Mouse (Mus musculus) c-Kit-positive CD71-negative TER-119-negative erythroid progenitor cells, embryonic 14.5 days (primary cell): ENCODE data around the gene Ntn3.

Experiments used
- DNase-seq: peaks from one replicate; pipeline ENCODE4 v3.0.0-alpha.2; 2013; ENCODE audit warnings: low read depth

The Ntn3 gene

DNA sequence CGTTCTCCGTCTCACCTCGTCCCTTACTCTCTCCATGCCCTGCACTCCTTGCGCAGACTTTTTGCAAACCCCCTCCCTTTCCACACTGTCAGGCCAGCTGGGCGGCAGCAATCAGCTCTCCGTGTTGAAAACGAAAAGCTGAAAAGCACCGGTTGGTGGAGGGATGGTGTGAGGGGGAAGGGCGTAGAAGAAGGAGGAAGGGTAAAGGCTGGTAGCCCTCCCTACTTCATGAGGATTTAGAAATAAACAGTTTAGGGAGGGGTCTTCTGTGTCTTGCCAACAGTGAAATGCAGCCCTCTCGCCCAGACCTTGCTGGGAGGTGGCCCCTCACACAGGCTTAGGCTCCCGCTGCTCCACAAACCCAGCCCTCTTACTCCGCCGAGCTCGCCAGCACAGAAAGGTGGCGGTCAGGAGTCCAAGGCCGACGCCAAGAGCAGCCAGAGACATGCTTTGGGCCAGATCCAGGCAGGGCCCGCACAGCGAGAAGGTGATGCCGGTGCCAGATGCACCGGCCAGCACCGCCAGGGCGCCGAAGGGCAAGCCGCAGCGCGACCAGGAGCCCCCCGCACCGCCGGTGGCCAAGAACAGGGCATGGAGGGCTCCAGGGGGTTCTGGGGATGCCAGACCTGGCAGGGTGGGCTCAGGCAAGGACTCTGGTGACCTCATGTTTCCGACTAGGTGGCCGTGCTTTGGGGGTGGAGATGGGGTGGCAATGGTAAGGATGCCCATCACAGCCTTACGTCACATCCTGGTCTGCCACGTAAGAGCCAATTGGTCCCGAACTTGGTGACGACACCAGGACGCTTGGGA, 2.5 kb upstream of the Ntn3 start:
- no peak for DNase-seq

DNA sequence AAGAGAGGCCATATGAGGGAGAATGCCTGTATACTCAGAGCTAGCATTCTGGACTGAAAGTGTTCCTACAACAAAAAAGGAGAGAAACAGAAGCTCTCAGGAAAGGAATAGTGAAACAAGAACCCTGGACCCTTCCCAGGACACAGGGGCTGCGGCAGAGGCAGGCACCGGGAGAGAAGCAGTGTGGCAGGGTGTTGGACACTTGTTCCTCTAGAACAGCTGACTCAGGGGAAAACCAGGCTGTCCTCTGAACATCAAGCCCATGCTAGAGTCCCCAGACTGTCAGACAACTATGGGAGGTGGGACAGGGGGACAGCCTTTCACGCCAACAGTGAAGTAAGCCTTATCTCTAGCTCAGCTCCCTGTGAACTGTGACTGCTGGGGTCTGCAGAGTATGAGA, 1.3 kb upstream of the Ntn3 start:
- no peak for DNase-seq

DNA sequence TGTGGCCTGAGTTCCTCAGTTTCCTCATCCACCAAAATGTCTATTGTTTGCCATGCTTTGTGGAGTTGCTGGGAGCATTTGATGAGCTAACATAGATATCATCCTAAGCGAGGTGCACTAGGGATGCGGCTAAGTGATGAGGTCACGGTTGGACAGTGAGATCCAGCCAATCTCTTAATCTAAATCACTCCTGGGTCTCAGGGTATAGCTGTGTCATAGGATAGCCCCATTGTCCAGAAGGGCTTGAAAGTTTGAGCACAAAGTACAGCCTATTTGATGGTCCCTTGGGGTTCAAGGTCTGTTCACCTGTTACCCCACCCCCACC, 547 bp upstream of the Ntn3 start:
- no peak for DNase-seq

GRCm38 (mm10) chr17:24208641-24209042, 689 bp downstream of the Ntn3 start:
- no peak for DNase-seq

- no peak for DNase-seq
These were observed 1.3 kb downstream of the Ntn3 start for GRCm38 (mm10) chr17:24207768-24208640.

- DNase-seq = no peak
These were observed 2.6 kb downstream of the Ntn3 start for GRCm38 (mm10) chr17:24206451-24207351.

DNA sequence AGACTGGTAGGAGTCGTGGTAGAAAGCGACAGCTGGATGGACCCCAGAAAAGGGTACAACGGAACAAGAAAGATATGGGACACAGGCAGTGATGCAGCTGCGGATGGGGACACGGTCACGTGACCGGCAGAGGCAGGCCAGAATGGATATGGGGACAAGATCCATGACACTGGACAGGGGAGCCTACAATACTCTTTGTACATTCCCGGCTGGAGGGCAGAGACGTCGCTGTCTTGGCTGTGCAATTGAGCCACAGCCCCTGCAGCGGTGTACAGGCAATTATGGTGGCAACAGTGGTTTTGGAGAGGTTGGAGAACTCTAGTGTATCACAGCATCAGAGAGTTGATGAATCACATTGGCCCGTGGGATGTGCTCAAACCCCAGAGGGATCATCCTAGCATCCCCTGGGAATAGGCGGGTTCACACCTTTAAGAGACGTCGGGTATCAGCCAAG, 3.4 kb downstream of the Ntn3 start:
- DNase-seq = no peak

- peak; percentile 78 for DNase-seq
These were observed 3.9 kb downstream of the Ntn3 start, which contains the start of gene Tbc1d24 for GRCm38 (mm10) chr17:24205284-24205888. Tbc1d24 (minus strand) TSS chr17:24205562.

DNA sequence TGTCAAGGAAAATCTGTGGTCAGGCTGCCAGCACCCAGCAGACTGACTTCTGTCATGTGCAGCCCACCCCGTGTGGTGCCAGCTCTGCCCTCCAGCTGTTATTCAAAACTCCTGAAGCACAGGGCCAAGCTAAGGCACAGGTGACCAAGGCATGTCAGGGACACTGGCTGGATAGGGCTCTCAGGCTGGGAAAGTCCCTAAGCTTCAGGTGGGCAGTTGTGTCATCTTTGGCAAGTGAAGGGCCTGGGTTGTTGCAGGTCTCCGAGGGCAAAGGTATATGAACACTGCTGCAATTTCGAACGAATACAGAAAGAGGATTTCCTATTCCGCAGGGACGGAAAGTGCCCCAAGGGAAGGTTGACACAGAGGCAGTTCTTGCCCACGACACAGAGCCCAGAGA, 4.5 kb downstream of the Ntn3 start:
- DNase-seq = no peak

DNA sequence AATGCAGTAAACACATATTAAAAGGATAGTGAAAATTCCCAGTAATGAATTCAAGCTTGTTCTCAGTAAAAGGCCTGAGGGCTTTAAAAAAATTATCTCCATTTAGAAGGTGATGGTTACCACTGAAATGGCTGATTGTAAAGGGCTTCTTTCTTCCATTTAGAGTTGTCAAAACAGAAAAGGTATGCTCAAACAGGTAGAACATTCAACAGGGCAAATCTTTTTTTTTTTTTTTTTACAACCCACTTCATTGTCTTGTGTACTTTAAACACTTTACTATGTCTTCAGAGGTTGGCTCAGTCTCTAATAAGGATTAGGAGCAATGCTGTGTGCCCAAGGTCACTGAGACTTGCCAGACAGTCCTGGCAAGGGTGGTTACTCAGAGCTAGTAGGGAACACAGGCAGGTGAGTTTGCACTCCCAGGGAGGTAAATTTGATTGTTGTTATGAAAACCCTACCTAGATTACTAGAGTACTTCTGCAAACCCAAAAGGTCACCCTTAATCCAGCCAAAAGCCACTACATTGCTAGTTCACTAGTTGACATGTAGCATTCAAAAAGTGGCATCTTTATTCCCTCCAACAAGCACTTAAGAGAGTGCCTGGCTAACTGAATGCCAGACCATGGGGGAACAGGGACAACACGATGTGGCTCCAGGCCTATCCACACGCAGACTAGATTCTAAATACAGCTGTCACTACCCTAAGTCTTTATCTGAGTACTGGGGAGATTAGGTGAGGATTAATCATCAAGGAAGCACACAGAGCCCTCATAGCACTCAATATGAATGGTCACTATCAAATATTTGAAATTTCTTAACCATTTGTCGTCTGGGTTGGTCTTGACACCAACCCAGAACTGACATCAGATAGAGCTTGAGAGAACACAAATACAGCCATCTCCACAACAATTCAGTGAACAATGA, 5.5 kb downstream of the Ntn3 start:
- no peak for DNase-seq

DNA sequence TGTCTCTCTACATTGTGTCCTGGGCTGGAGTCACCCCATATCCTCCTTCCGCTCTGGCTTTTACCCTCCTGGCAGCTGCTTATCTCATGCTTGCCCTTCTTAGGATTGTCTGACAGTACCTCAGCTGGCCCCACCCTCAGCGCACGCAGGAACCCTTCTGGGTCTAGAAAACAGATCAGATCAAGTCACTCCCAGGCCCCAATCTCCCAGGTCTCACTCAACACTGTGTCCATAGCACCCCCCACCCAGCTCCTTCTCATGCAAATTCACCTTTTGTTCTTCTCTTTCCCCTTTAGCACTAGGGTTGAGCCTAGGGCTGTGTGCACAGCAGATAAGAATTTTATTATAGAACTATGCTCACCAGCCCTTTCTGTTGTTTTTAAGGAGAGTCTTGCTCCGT, 6.3 kb downstream of the Ntn3 start:
- no peak for DNase-seq

DNA sequence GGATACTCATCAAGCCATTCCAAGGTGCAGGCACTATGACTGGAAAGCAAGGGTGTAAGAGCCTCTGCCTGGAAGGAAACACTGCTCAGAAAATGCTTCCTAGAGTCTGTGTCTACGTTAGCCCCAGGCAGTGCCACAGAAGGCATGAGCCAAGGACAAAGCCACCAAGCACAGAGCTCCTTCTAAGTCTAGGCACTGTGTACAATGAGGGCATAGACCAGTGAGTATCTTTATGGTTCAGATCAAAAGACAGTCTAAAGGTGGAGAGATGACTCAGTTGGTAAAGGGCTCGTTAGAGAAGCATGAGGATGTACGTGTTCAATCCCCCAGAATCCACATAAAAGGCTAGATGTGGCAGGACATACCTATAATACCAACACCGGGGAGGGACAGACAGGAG, 8.2 kb downstream of the Ntn3 start:
- DNase-seq = no peak

- DNase-seq = no peak
These were observed 9.6 kb downstream of the Ntn3 start for GRCm38 (mm10) chr17:24199741-24200140.

DNA sequence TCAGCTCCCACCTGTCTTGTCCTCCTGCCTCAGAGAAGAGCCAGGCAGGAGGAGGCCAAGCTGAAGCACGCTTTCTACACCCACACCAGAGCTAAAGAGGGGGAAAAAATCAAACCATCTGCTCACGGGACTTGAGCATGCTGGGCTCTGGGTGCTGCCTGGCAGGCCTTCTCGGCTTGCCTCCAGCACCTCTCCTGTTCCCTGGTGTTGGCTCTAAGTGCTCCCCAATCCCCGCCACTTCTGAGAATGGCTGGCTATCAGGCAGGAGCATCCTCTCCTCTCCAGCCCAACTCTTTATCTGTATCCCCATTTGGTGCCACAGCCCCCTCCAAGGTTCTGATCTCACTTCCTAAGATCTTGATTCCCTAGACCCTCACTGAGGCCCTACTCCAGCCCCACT, 10.1 kb downstream of the Ntn3 start:
- no peak for DNase-seq

GRCm38 (mm10) chr17:24197032-24197824, 12.1 kb downstream of the Ntn3 start:
- no peak for DNase-seq

DNA sequence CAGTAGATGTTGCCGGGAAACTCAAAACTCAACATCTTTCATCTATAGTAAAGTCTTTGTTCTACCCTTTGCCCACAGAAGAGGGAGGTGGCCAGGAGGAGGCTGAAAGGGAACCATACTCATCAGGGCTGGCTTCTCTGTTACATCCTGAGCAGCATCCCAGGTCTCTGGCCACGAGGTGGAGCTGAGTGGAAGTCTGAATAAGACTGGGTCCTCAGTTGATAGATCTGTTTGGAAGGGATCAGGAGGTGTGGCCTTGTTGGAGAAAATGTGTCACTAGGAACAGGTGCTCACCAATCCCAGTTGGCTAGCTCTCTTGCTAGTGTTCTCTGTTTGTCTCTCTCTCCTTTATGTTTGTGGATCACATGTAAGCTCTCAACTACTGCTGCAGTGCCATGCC, 14.0 kb downstream of the Ntn3 start:
- DNase-seq = no peak

- no peak for DNase-seq
These were observed 15.6 kb downstream of the Ntn3 start for GRCm38 (mm10) chr17:24193769-24194168.

- DNase-seq = no peak
These were observed 16.1 kb downstream of the Ntn3 start for GRCm38 (mm10) chr17:24193268-24193667.

DNA sequence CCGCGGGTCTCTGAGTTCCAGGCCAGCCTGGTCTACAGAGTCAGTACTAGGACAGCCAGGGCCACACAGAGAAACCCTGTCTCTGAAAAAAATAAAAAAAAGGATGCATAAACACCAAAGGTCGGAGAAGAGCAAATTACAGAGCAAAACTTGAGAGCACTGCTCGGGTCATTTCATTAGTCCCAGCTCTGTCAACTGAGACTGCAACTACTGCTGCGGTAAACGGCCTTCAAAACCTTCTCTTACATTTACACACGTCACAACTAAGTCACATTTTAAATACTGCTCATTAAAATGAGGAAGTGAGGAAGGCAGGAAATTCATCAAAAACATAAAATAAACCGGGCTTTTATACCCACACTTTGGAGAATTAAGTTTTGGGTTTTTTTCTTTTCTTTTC, 16.5 kb downstream of the Ntn3 start:
- no peak for DNase-seq

DNA sequence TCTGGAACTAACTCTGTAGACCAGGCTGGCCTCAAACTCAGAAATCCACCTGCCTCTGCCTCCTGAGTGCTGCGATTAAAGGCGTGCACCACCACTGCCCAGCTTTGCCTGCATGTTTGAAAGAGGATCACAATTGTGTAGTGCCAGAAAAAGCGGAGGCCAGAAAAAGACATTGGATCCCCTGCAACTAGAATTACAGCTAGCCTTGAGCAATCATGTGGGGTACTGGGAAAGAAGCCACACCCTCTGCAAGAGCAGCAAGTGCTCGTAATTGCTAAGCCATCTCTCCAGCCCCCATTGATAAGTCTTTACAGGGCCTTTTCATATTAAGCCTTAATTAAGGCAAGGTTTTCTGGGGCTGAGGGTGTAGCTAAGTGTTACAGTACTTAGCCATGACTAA, 17.9 kb downstream of the Ntn3 start:
- DNase-seq = no peak
